Mouse (Mus musculus): Measurements from ENCODE around the gene Ctu2.

The Ctu2 gene

GRCm38 (mm10) chr8:122484831-122485230, 8.9 kb downstream of the Ctu2 start:
- DNase-seq (ENCODE audit: low read depth, low spot score) = no peak

GRCm38 (mm10) chr8:122488387-122488786, 12.4 kb downstream of the Ctu2 start:
- no peak for DNase-seq (ENCODE audit: low read depth, low spot score)

GRCm38 (mm10) chr8:122497016-122497734, 21.2 kb downstream of the Ctu2 start:
- DNase-seq (ENCODE audit: low read depth, low spot score) = no peak

GRCm38 (mm10) chr8:122497912-122498311, 22.0 kb downstream of the Ctu2 start:
- peak; percentile 23 for DNase-seq (ENCODE audit: low read depth, low spot score)

DNA sequence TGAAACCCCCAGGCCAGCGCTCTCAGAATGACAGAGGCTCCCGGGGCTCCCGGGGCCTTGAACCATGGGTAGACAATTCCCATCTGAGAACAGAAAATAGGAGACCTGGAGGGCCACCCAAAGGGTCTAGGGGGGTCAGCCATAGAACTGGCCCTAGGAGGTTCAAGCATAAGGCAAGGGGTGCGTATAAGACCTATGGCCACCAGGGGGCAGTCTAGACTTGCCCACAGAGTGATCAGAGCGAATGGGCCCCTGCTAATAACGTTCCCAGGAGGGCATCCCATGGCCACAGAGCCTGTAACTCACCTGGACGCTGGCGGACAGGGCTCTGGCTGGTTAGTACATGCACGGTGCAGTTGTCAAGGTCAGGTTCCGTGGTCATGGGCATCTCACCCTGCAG, 24.9 kb downstream of the Ctu2 start:
- DNase-seq (ENCODE audit: low read depth, low spot score) = peak; percentile 77

- no peak for DNase-seq (ENCODE audit: low read depth, low spot score)
These were observed 35.6 kb downstream of the Ctu2 start for GRCm38 (mm10) chr8:122511552-122511951.

- DNase-seq (ENCODE audit: low read depth, low spot score) = no peak
These were observed 36.4 kb downstream of the Ctu2 start for GRCm38 (mm10) chr8:122512392-122512791.

GRCm38 (mm10) chr8:122515699-122516098, 39.8 kb downstream of the Ctu2 start:
- DNase-seq (ENCODE audit: low read depth, low spot score) = no peak

- no peak for DNase-seq (ENCODE audit: low read depth, low spot score)
These were observed 41.7 kb downstream of the Ctu2 start for GRCm38 (mm10) chr8:122517541-122518190.

DNA sequence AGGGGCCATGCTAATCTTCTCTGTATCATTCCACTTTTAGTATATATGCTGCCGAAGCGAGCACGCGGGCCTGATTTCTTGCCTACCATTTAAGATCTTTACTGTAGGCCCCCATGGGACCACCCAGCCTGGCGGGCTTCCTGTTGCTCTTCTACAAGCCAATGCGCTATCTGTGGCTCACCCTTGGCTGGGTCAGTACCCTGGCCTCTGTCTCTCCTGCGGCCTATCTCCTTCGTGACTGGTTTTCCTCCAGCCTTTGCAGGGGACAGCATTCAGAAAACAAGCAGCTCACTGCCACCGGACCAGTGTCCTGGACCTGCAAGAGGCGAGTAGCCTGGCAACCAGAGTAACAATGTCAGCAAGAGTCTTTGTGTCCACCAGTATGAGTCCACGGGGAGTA, 44.7 kb downstream of the Ctu2 start:
- DNase-seq (ENCODE audit: low read depth, low spot score) = no peak

GRCm38 (mm10) chr8:122522796-122523651, 47.1 kb downstream of the Ctu2 start:
- no peak for DNase-seq (ENCODE audit: low read depth, low spot score)

DNA sequence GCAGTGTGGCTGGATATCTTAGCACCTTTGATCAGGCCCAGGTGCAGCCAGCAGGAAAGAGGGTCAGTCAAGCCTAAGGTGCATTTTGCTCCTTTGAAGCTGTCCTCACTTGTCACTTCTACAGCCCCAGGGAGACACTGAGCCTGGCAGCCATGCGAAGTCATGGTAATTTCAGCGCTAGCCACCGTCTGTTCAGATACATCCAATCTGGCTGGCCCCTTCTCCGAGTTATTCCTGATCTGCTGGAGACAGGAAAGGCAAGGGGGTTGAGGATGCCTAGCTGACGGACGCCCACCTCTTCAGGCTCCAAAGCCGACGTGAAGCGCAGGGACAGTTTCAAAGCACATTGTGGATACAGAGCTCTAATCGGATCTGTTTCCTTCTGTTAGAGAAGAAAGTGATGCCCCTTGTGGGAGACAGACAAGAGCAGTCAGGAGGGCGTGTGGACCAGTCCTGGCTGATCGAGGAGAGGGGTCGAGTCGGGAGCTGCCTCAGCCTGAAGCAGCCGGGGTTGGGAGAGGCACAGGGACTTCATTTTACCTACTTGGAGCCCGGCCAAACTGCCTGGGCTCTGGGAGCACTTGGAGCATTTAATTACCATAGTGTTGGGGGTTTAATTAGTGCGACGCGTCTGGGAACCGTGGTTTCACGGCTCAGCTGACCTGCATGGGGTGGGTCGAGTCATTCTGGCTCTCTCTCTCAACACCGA, 47.9 kb downstream of the Ctu2 start:
- DNase-seq (ENCODE audit: low read depth, low spot score) = no peak

DNA sequence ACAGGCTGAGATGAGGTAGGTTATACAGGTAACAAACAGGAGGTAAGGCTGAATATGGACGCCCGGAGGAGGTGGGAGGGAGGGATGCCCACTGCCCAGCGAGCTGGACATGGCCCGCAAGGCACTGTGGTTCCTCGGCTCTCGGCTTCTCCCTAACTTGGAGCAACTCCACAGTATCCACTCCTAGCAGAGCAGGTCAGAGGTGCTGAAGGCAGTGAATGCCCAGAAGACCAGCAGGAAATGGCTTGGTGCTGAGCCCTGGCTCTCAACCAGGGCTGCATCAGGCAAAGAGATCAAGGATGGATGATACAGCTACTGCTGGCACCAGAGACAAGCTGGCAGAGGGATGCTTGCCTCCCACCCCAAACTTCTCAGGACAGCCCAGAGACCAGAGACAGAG, 48.6 kb downstream of the Ctu2 start:
- no peak for DNase-seq (ENCODE audit: low read depth, low spot score)

GRCm38 (mm10) chr8:122525004-122525403, 49.1 kb downstream of the Ctu2 start:
- no peak for DNase-seq (ENCODE audit: low read depth, low spot score)

GRCm38 (mm10) chr8:122526084-122526483, 50.1 kb downstream of the Ctu2 start:
- no peak for DNase-seq (ENCODE audit: low read depth, low spot score)

DNA sequence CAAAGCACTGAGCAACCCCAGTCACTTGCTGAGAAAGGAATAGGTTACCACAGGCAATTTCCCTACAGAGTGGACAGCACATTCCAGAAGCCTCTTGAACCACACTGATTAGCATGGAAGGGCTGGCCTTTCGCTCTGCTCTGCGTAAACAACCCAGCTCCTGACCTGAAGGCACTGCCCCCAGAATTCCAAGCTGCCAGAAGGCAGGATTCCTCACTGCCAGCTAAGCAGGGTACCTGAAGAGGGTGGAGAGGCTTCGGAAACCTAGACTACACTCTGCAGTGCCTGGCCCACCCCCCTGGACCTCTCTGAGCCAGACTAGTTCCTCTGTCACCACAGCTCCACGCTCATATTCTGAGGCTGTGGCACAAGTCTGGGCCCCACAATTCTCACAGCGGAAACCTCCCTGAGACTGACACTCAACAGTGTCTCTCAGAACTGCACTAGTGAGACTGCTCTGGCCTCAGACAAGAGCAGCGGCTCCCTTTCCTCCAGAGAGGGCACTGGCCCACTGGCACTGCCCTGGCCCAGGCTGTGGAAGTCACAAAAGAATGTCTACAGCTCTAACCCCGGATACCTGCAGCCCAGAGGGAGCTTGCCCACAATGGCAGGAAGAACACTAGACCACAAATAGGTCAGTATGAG, 50.7 kb downstream of the Ctu2 start:
- DNase-seq (ENCODE audit: low read depth, low spot score) = no peak

- DNase-seq (ENCODE audit: low read depth, low spot score) = no peak
These were observed 52.0 kb downstream of the Ctu2 start for GRCm38 (mm10) chr8:122527937-122528336.

GRCm38 (mm10) chr8:122529159-122529558, 53.2 kb downstream of the Ctu2 start:
- no peak for DNase-seq (ENCODE audit: low read depth, low spot score)

DNA sequence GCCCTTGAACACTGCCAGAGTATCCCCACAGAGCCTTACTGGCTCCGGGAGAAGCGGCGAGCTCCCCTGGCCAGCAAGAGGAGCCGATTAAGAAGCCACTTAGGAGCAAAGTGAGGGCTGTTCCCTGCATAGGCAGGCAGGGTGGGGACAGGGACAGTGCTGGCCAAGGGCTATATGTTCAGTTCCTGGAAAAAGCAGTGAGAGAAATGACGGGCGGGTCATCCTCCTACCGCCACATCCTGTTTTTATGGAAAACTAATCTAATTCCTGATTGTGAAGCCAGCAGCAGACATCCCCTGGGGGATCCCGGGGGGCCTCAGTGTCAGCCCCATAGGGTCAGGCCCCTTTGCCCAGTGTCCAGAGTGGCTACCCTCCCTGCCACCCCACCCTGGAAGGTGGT, 55.4 kb downstream of the Ctu2 start:
- DNase-seq (ENCODE audit: low read depth, low spot score) = no peak

Data from A20 (cell line).